Mouse (Mus musculus): ENCODE data around the gene Cyp2g1. TPM values are rescaled to one million over a fixed set of nuclear protein-coding genes. Genes with fewer than 3 reads are reported as not detected.

The Cyp2g1 gene
- not detected in 2 replicates for polyA plus RNA-seq (2016; fragmentation: Nextera tagmentation; extraction: Ambion mirVana)

DNA sequence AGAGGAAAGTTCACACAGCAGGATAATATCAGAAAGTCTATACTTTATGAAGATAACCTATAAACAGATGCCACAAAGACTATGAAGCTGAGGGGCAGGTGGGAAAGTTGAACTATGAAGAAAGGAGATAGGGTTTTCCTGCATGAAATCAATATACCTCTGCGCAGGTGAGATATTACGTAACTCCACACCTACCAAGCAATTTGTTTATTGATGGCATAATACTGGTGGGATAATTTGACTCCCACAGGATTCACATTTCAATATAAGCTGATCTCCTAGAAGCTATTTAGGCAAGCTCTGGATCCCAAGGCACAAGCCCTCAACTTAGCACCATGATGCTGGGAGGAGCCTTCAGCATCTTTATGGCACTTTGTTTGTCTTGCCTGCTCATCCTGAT lies at the start of gene Cyp2g1:
Gene Cyp2g1 (plus strand): TSS at position 301 of the 400 bp plus-strand sequence.
- H3K36me3 ChIP-seq (replicated peaks) = no peaks in the 10 kb centered on the region
- H3K27ac ChIP-seq (replicated peaks) = no peak within 1 kb of the TSS
- DNase-seq (ENCODE audit: low spot score) = no peak
- no peak within 1 kb of the TSS for H3K4me3 ChIP-seq
- no peaks in the 10 kb centered on the region for H3K9me3 ChIP-seq
- WGBS = 97% methylated on average over 2 of the region's 2 CpGs
- no peaks in the 10 kb centered on the region for H3K4me1 ChIP-seq
- H3K27me3 ChIP-seq (replicated peaks; ENCODE audit: low read depth, poor library complexity, severe bottlenecking) = no peaks in the 10 kb centered on the region

- no peak for DNase-seq (ENCODE audit: low spot score)
- Histone ChIP-seq H3K4me1 (no peaks in the 10 kb centered on the region), H3K27ac (replicated peaks) (no peak overlapping the region), H3K27me3 (replicated peaks; ENCODE audit: low read depth, poor library complexity, severe bottlenecking) (no peaks in the 10 kb centered on the region), H3K9me3 (0 out of 2 replicates have a peak, but pooled peaks cover under 1% of the 10 kb centered on the region), H3K4me3 (no peak overlapping the region), H3K36me3 (replicated peaks) (no peaks in the 10 kb centered on the region)
- 63% methylated on average over 1 of the region's 1 CpGs for WGBS
Measured at GRCm38 (mm10) chr7:26767084-26767483, 41.6 kb upstream of the Cyp2g1 start.

GRCm38 (mm10) chr7:26769881-26770470 lies 38.7 kb upstream of the Cyp2g1 start:
- Histone ChIP-seq H3K4me3 (no peak overlapping the region), H3K9me3 (no peaks in the 10 kb centered on the region), H3K4me1 (no peaks in the 10 kb centered on the region), H3K36me3 (replicated peaks) (no peaks in the 10 kb centered on the region), H3K27ac (replicated peaks) (no peak overlapping the region), H3K27me3 (replicated peaks; ENCODE audit: low read depth, poor library complexity, severe bottlenecking) (no peaks in the 10 kb centered on the region)
- WGBS = 86% methylated on average over 9 of the region's 9 CpGs
- DNase-seq (ENCODE audit: low spot score) = no peak

- Histone ChIP-seq H3K4me1 (no peaks in the 10 kb centered on the region), H3K27ac (replicated peaks) (no peak overlapping the region), H3K9me3 (no peaks in the 10 kb centered on the region), H3K4me3 (no peak overlapping the region), H3K36me3 (replicated peaks) (no peaks in the 10 kb centered on the region), H3K27me3 (replicated peaks; ENCODE audit: low read depth, poor library complexity, severe bottlenecking) (no peaks in the 10 kb centered on the region)
- DNase-seq (ENCODE audit: low spot score) = no peak
- WGBS = 83% methylated on average over 3 of the region's 3 CpGs
Measured at GRCm38 (mm10) chr7:26772866-26773586, 35.7 kb upstream of the Cyp2g1 start.

DNA sequence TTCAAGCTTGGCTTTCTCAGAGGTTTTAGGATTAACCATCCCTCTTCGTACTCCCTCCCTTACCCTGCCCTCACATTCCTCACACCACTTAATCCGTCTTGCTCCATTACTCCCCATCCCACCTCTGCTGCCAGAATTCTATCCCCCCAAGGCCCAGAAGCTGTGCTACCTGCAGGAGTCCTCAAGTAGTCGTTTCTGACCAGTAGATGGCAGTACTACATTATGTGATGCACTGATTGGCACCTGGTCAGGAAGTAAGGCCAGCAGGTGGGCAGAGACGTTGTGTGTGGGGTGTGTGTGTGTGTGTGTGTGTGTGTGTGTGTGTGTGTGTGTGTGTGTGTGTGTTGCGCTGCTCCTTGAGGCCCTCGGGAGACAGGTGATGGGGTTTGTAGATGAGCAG lies 32.8 kb upstream of the Cyp2g1 start:
- H3K36me3 ChIP-seq (replicated peaks) = no peaks in the 10 kb centered on the region
- H3K27ac ChIP-seq (replicated peaks) = no peak overlapping the region
- DNase-seq (ENCODE audit: low spot score) = peak; percentile 17
- WGBS = 18% methylated on average over 6 of the region's 6 CpGs
- H3K4me3 ChIP-seq = no peak overlapping the region
- H3K27me3 ChIP-seq (replicated peaks; ENCODE audit: low read depth, poor library complexity, severe bottlenecking) = no peaks in the 10 kb centered on the region
- no peaks in the 10 kb centered on the region for H3K9me3 ChIP-seq
- no peaks in the 10 kb centered on the region for H3K4me1 ChIP-seq

DNA sequence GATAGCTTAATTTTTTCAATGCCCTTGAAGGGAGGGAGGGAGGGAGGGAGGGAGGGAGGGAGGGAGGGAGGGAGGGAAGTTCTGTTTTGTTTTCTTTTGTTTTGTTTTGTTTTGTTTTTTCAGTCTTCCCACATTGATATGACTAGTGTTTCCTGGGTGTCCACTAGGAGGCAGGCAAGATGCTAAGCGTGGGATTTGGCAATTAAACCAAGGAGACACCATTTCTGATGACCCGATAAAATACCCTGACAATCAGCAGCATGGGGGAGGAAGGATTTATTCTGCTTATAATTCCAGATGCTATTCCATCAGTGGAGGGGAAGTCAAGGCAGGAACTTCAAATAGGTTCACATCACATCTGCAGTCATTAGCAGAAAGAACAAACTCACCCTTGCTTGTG lies 30.9 kb upstream of the Cyp2g1 start:
- H3K27ac ChIP-seq (replicated peaks) = no peak overlapping the region
- H3K9me3 ChIP-seq = no peaks in the 10 kb centered on the region
- no peak overlapping the region for H3K4me3 ChIP-seq
- no peak for DNase-seq (ENCODE audit: low spot score)
- no peaks in the 10 kb centered on the region for H3K36me3 ChIP-seq (replicated peaks)
- H3K27me3 ChIP-seq (replicated peaks; ENCODE audit: low read depth, poor library complexity, severe bottlenecking) = no peaks in the 10 kb centered on the region
- WGBS = 64% methylated on average over 2 of the region's 2 CpGs
- no peaks in the 10 kb centered on the region for H3K4me1 ChIP-seq

GRCm38 (mm10) chr7:26778474-26778873 lies 30.2 kb upstream of the Cyp2g1 start:
- no peak overlapping the region for H3K4me3 ChIP-seq
- H3K27ac ChIP-seq (replicated peaks) = no peak overlapping the region
- no peaks in the 10 kb centered on the region for H3K4me1 ChIP-seq
- H3K27me3 ChIP-seq (replicated peaks; ENCODE audit: low read depth, poor library complexity, severe bottlenecking) = no peaks in the 10 kb centered on the region
- 32% methylated on average over 6 of the region's 6 CpGs for WGBS
- H3K36me3 ChIP-seq (replicated peaks) = no peaks in the 10 kb centered on the region
- DNase-seq (ENCODE audit: low spot score) = peak; percentile 71
- H3K9me3 ChIP-seq = no peaks in the 10 kb centered on the region

- Histone ChIP-seq H3K9me3 (no peaks in the 10 kb centered on the region), H3K36me3 (replicated peaks) (no peaks in the 10 kb centered on the region), H3K27ac (replicated peaks) (no peak overlapping the region), H3K27me3 (replicated peaks; ENCODE audit: low read depth, poor library complexity, severe bottlenecking) (no peaks in the 10 kb centered on the region), H3K4me3 (no peak overlapping the region), H3K4me1 (no peaks in the 10 kb centered on the region)
- DNase-seq (ENCODE audit: low spot score) = no peak
- 82% methylated on average over 5 of the region's 5 CpGs for WGBS
Measured at GRCm38 (mm10) chr7:26779799-26780416, 28.8 kb upstream of the Cyp2g1 start.

DNA sequence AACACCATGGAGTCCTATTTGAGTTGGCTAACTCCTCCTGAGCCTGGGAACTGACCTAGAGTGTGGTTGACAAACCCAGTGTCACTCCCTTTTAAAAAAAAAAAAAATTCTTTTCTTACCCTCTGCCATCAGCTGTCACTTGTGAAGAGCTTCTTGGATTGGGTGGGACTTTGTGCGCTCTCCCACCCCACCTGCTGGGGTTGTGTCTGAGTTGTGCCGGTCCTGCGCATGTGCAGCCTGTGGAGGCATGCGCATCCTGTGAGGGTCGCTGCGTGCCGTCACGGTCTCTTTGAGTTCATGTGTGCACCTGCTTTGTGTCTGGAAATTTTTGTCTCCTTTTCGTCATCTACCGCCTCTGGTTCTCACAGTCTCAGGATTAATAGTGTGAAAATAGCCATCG lies 28.2 kb upstream of the Cyp2g1 start:
- peak; percentile 66 for DNase-seq (ENCODE audit: low spot score)
- Histone ChIP-seq H3K36me3 (replicated peaks) (no peaks in the 10 kb centered on the region), H3K9me3 (no peaks in the 10 kb centered on the region), H3K27me3 (replicated peaks; ENCODE audit: low read depth, poor library complexity, severe bottlenecking) (no peaks in the 10 kb centered on the region), H3K4me1 (no peaks in the 10 kb centered on the region), H3K27ac (replicated peaks) (no peak overlapping the region), H3K4me3 (no peak overlapping the region)
- WGBS = 5% methylated on average over 11 of the region's 11 CpGs

DNA sequence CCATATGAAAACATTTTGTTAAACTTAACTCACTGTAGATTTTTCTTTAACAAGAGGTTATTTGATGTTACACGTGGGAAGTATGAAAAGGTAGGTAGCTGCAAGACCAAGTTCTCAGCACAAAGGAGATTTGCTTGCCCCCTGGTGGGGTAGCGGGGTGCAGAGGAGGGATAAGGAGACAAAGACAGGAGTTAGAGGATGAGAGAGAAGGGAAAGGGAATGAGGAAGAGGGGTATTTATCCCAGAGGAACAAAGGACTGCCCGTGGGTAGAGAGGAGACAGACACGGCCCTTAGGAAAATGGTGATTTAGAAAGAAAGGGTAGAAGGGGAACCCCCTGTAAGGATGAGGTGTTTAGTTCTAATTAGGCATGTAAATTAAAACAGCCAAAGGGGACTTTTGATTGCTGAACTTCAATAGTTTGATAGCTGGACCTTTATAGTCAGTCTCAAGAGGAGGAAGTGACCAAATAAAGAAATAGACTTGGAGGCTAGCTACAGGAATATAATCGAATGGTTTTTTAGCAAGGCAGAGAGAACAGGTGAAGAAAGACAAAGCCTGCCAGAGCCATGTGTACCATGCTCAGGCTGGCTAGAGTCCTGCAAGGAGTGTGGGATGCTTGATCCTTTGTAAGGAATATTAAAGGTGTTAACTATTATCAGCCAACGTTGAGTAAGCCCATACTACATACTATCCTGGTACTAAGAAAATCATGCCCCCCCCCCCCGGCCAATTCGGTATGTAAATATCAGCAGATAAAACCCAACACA lies 27.5 kb upstream of the Cyp2g1 start:
- WGBS = 7% methylated on average over 8 of the region's 8 CpGs
- Histone ChIP-seq H3K9me3 (no peaks in the 10 kb centered on the region), H3K27ac (replicated peaks) (no peak overlapping the region; the same call in 1 of the 2 replicates), H3K4me1 (no peaks in the 10 kb centered on the region), H3K36me3 (replicated peaks) (no peaks in the 10 kb centered on the region), H3K4me3 (no peak overlapping the region), H3K27me3 (replicated peaks; ENCODE audit: low read depth, poor library complexity, severe bottlenecking) (no peaks in the 10 kb centered on the region)
- peak; percentile 14 for DNase-seq (ENCODE audit: low spot score)

GRCm38 (mm10) chr7:26781767-26782131 lies 26.9 kb upstream of the Cyp2g1 start:
- Histone ChIP-seq H3K4me3 (no peak overlapping the region), H3K27ac (replicated peaks) (no peak overlapping the region), H3K4me1 (no peaks in the 10 kb centered on the region), H3K27me3 (replicated peaks; ENCODE audit: low read depth, poor library complexity, severe bottlenecking) (no peaks in the 10 kb centered on the region), H3K9me3 (no peaks in the 10 kb centered on the region), H3K36me3 (replicated peaks) (no peaks in the 10 kb centered on the region)
- DNase-seq (ENCODE audit: low spot score) = peak; percentile 38
- 27% methylated on average over 7 of the region's 8 CpGs for WGBS

GRCm38 (mm10) chr7:26783163-26783562 lies 25.5 kb upstream of the Cyp2g1 start:
- no peak overlapping the region for H3K27ac ChIP-seq (replicated peaks)
- DNase-seq (ENCODE audit: low spot score) = no peak
- no peaks in the 10 kb centered on the region for H3K4me1 ChIP-seq
- H3K36me3 ChIP-seq (replicated peaks) = no peaks in the 10 kb centered on the region
- no peak overlapping the region for H3K4me3 ChIP-seq
- WGBS = 84% methylated on average over 5 of the region's 5 CpGs
- no peaks in the 10 kb centered on the region for H3K9me3 ChIP-seq
- H3K27me3 ChIP-seq (replicated peaks; ENCODE audit: low read depth, poor library complexity, severe bottlenecking) = no peaks in the 10 kb centered on the region

Data from embryonic facial prominence, embryonic 10.5 days (tissue).